Mouse (Mus musculus): ENCODE results near the gene Zfp513.

Zfp513 gene

DNA sequence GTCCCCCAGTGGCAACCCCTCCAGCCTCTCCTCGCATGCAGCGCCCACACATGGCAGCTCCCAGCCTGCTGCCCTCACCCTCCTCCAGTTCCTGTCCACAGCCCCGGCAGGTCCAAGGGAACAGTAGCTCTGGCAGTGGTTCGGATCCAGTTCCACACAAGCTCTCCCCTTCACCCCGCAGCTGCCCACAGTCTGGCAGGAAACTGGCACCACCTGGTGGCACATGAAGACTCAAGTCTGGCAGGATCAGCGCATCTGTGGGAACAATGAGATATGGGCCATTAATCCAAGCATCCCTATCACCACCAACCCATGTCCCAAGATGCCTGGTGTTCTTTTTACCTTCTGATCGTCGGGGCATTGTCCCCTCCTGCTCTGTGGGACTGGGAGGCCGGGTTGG lies 2.2 kb downstream of the Zfp513 start:
- peak in 1 of 2 experiments; percentile 51 for DNase-seq

DNA sequence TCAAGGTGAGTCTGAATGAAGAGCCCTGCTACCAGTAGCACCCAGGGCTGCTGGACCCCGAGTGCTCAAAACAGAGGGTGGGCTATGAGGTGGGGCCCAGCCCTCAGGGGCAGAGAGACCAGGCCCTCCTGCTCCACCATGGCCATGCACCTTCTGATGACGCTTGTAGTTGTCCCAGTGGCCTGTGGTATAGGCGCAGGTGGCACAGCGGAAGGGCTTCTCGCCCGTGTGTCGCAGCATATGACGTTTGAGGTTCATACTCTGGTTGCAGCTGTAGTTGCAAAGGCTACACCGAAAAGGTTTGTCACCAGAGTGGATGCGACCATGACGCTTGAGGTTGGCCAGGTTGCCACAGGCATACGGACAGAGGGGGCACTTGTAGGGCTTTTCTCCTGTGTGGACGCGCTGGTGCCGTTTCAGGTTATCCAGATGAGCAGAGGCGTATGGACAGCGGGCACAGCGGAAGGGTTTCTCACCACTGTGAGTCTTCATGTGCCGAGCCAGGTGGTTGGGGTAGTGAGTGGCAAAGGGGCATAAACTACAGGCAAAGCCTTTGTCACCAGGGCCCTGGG lies 2.7 kb downstream of the Zfp513 start:
- DNase-seq = no peak

DNA sequence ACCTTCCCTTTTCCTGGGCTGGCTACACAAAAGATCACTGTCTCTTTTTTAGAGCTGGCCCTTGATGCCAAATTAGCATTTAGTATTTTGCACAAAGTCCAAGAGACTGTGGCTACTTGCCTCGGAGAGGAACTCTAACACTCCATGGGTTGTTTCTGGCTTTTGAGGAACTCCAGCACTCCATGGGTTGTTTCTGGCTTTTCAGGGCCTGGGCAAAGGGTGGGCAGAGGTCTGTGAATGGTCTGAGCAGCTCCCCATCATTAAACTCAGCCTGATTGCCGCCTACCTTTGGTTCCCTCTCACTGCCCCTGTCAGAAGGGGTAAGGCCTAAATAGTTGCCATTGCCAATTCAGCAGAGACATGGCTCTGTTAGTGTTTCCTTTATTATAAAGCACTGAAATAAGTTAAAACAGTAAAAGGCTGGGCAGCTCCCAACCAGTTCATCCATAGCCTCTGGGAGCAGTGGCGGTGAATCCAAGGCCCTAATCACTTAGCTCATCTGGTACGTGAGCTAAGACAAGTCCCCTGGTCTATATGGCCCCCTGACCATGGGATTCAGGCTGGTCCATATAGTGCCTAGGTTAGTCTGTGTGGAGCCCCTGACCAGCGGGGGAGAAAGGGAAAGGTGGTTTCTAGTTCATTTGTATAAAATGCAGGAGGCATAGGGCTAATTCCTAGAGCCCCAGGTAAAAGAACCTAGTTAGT lies 3.3 kb downstream of the Zfp513 start:
- DNase-seq = no peak

DNA sequence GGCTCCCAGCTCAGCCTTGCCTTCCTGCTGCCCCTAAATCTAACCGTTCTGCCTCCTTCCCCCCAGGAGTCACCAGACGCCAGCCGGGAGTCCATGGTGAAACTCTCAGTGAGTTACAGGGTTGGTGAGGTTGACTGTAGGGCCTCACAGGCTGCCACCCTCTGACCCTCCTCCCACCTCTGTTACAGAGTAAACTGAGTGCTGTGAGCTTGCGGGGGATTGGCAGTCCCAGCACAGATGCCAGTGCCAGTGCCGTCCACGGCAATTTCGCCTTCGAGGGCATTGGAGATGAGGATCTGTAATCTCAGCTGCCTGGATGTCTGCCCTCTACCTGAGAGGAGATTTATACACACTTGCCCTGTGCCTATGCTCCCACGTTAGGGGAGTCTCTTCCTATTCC lies 3.9 kb downstream of the Zfp513 start:
- no peak for DNase-seq

DNA sequence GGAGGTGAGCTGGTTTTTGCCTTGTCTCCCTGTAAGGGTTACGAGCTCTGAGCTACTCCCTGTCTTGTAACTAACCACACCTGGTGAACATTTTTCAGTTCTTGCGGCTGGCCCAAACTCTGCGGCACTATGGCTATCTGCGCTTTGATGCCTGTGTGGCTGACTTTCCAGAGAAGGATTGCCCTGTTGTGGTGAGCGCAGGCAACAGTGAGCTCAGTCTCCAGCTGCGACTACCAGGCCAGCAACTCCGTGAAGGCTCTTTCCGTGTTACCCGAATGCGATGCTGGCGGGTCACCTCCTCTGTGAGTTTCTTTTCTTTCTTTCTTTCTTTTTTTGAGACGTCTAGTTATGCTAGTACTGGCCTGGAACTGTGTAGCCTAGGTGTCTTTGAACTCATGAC lies 5.0 kb downstream of the Zfp513 start:
- no peak for DNase-seq

DNA sequence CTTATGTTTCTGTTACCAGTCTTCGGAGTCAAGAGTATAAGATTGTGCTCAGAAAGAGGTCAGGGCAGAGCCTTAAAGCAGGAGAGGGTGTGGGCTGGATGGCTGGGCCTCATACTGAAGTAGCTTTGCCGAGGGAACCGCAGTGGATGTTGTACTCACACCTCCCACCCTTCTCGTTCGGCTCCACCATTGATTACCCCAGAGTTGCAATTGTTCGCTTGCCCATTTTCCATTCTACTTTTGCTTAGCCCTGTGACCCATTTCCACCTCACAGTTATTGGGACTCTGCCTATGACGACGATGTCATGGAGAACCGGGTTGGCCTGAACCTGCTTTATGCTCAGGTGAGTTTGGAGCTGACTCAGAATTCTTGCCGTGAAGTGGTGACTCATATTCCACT lies 5.9 kb downstream of the Zfp513 start:
- DNase-seq = no peak

DNA sequence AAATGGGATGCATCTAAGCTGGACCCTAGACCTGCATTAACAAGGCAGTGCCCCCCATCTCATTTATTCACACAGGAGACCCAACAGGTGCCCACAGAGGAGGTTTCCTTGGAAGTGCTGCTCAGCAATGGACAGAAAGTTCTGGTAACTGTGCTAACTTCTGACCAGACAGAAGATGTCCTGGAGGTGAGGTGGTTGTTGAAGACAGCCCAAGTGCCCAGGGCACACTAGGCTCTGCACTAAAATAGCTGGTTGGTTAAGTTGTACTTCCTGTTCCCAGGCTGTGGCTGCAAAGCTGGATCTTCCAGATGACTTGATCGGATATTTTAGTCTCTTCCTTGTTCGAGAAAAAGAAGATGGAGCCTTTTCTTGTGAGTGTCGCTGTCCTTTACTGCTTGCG lies 6.4 kb downstream of the Zfp513 start:
- DNase-seq = no peak

DNA sequence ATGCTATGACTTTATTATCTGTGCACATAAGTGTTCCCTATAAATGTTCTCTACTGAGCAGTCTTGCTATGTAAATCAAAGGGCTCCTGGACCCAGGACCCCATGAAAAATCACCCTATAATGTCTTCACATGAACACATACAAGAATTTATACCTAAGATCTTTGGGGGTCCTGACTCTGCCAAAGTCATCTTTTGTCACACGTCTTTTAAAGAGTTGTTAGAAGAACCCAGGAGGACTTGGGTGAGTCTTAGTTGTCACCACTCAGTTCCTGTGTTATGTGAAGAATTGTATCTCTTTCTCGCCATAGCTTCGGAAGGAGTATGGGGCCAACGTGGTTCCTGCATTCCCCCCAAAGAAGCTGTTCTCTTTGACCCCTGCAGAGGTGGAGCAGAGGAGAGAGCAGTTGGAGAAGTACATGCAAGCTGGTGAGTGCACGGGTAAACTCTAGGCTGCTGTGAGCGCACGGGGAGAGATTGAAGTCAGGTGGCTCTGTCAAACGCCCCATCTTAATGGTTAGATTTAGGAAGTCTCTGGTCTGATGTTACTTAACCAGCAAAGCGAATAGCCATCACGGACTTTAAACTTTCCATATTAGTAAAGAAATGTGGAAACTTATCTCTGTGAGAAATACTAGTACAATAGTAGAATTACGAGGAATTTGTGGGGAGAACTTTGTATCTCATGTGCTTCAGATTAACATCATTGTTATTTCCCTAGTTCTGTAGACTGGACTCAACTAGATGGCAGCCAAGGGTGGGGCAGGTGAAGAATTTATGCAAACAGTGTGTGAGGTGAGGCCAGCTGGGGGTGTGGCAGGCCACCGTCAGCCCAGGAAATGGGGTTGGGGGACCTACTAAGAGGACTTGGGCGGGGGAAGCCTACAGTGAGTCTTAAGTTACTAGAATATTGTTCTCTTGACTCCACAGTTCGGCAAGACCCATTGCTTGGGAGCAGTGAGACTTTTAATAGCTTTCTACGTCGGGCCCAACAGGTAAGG lies 7.3 kb downstream of the Zfp513 start:
- no peak for DNase-seq

DNA sequence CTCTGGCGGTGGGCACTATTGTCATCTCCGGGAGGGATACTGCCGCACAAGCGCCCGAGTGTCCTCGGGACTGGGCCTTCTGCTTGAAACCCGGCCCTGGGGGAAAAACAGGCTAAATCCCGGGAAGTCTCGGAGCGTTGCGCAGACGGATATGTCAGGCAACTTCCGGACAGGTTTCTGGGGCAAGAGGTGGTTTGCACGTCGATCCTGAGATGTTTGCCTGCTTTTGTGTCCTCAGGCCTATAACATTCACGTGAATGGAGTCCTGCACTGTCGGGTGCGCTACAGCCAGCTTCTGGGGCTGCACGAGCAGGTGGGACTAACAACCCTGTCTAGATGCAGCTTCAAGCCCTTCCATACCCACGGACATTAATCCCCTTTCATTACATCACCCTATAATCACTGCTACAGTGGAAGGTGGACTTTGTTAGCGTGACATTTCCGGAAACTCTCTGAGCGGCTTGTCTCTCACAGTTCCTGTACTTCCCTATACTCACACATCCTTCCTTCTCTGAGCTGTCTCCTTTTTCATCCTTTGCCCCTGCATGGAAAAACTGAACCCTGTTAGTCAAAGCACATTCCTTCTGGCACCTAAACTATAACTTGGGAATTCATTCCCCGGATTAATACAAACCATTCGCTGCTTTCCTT lies 8.3 kb downstream of the Zfp513 start:
- DNase-seq = no peak

DNA sequence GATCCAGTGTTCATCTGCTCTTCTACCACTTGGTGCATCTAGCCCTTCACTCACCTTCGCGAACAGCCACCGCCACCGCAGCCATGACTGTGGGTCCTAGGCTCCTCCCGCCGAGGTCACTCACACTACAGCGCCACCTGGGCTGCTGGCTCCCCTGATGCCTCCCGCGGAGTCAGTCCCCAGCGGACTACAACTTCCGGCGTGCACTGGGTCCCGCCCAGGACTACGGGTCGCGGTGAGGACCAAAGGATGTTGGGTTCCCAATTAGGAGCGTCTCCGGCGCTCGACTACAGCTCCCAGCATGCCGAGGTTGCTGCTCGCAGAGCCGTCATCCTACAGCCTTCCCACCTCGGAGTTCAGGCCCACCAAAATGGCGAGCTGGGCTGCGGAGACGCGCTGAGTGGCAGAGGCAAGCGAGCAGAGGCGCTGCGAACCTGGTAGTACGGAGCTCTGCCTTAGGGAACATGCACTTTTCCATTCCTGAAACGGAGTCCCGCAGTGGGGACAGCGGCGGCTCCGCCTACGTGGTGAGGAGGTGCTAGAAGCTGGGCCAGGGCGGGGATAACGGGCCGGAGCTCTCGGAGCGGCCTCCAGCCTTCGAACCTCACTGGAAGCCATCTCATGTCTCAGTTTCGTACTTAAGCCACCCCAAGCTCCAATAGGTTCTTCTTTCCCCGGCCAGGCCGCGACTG lies 9.0 kb downstream of the Zfp513 start, which contains the start of the genes Snx17 and Eif2b4:
TSS of gene Snx17 (plus strand) at position 289 of the 692 bp plus-strand sequence.
TSS of gene Eif2b4 (minus strand) at position 492 of the 692 bp plus-strand sequence.
- DNase-seq = peak; percentile 99 to 100

DNA sequence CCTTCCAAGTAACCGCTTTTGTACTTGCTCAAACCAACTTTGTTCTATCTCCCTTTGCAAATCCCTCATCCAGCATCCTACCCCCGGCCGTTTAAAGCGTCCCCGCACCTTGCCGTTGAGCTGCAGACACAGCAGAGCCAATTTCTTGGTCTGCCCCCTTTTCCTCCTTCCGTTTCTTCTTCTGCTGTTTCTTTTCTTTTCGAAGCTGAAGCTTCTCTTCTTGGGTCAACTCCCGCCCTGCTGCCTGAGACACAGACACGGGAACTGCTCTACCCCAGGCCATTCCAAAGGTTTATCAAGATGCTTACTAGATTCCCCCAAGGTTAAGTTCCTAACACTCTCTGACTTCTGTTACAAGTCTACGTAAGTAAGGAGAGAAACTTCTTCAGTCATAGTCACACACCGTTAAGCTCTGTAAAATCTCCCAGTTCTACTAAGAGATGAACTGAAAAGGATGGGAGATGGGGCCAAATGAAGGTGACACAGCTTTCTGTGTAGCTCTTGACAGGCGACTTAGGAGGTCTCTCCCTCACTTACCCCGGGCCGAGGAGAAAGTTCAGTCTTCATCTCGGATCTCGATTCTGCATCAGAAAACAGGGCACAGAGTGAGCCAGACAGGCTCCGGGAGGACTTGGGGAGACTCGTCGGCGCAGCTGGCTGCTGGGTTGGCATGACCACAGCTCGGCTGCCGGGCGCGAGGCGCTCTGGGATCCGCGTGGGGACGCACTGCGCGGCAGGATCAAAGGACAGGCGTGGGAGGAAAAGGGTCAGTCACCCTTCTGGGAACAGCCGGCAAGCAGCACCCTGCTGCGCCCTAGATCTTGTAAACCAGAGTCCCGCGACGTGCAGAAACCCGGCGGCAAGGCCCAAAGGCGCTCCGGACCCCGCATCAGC lies 9.8 kb downstream of the Zfp513 start:
- DNase-seq = peak; percentile 82 to 86

DNA sequence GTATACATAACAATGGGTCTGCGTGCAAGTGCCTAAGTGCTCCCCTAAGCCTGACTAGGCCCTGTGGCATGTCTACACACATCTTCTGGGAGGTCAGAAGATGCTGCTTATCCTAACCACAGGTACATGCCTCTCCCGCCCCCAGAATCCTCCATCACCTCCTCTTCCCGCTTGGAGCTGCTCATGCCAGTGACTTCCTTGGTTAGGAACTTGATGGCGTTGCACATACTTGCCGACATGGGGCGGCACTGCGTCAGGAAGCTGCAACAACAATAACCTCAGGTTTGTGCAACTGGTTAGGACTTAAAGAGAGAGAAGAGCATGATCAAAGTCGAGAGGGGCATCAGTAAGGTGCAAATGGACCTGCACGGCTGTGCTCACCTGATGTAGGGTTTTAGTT lies 11.9 kb downstream of the Zfp513 start:
- no peak for DNase-seq

DNA sequence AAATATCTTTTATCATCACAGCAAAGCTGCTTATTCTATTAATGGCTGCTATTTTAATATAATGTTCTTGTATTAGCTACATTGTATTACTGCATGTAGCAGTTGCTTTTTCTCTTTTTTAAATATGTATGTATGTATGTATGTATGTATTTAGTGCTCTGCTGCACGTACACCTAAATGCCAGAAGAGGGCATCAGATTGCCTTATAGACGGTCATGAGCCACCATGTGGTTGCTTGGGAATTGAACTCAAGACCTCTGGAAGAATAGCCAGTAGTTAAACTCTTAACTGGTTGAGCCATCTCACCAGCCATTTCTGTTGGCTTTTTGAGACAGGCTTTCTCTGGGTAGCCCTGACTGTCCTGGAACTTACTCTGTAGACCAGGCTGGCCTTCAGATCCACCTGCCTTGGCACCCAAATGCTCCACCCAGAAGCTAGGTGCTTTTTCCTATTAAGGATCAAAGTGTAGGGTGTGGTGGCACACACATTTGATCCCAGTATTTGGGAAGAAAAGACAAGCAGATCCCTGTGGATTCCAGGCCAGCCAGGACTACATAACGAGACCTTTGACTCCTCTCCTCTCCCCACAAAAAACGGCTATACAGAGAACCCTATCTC lies 13.8 kb downstream of the Zfp513 start:
- no peak for DNase-seq

DNA sequence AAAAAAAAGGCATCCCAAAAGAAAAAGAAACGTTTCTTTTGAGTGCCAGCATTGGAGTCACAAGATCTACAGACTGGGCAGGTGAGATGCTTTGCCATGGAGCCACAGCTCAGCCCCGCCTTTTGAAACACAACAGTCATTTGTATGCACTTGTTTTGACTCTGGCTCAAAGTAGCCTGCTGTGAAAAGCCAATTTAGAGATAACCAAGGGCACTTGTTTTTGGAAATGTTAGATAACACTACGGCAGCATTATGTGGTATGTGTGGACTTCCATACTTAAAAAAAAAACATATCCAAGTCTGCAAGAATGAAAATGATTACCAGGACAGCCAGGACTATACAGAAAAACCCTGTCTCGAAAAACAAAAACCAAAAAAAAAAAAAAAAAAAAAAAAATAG lies 18.4 kb downstream of the Zfp513 start:
- no peak for DNase-seq

DNA sequence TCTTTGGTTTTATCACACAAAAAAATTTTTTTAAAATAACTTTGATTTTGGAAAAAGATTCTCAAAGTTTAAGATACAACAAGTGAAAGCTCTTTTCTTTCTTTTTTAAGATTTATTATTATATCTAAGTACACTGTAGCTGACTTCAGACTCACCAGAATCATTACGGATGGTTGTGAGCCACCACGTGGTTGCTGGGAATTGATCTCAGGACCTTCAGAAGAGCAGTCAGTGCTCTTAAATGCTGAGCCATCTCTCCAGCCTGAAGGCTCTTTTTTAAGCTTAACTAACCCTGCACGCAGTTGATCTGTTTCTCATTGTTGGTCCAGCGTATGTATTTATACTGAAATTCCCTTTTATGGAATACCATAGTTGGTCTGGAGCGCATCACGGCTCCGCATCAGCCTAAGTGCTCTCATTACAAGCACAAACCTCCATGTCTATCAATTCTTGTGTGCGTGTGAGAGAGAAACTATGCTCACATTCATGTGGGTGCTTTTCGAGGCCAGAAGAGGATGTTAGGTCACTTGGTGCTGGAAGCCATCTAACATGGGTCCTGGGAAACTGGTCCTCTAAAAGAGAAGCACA lies 20.8 kb downstream of the Zfp513 start:
- no peak for DNase-seq

DNA sequence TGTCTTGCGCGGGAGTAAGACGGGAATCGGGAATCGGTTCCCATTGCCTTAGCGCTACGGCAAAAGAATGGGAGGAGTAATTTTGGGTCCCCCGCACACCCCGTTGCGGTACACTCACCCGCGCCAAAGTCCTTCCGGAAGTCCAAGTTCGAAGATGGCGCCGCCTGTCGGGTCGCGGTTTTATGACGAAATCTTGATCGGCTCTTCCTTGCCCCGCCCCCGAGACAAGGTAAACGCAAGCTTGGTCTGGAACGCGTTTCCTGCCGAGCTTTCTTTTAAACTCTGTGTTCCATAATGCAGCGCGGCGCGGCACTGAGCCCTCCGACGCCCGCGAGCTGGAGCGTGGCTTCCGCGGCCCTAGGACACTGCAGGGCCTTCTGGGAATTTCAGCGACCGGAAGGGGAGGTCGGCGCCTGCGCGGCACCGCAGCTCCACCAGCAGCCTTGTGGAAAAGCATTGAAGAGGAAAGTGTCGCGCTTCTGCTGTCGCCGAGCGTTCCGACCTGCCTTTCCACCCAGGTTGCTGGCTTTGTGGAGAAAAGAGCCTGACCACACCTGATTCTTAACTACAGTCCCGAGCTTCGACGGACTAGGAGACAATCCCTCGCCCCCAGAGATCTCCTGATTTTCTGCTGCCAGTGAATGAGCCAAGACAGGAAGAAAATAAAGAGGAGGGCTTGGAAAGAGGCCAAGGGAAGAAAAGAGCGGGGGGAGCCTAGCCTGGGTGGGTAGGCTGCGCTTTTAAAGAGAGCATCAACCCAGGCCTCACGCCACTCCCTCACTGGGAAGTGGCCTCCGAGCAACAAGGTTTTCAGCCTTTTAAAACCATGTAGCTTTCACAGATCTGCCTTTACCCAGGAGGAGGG lies 22.1 kb downstream of the Zfp513 start, which contains the start of the genes Gm29609 and Gtf3c2:
TSS of gene Gm29609 (minus strand) at position 146 of the 865 bp plus-strand sequence.
TSS of gene Gtf3c2 (minus strand) at position 379 of the 865 bp plus-strand sequence.
- DNase-seq = peak; percentile 95 to 97

DNA sequence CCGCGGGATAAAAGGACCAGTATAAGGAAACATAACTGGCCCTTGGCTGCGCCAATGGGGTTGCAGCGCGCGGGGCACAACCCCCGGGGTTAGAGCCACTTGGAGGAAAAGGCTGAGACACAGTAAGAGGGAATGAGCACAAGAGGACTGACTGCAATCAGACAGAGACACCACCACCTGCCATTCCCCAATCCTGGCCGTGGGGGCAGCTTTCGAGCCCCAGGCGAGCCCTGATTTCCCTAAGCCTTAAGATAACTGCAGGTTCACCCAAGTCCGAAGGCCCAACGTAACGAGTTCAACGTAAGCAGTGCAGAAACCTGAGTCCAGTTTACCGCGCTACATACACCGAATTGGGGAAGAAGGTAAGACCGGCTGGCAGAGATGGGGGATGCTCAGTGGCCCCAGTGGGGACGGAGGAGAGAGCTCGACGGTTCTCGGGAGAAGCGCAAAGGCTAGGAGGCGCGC lies 22.8 kb downstream of the Zfp513 start:
- DNase-seq = peak; percentile 40 to 60

DNA sequence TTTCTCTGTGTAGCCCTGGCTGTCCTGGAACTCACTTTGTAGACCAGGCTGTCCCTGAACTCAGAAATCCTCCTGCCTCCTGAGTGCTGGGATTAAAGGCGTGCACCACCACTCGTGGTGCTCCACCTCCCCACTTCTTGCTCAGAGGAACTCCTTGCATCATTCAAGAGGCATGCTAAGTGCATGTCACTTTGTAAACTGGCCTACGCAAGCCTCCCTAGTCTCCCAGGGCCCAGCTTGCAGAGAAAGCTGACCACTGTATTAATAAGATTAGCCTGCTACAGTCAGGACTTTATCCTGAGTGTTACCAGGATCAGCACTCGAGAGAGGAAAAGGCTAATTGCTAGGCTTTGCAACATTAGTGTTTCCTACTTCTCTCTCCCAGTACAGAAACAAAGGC lies 33.5 kb downstream of the Zfp513 start:
- no peak for DNase-seq

DNA sequence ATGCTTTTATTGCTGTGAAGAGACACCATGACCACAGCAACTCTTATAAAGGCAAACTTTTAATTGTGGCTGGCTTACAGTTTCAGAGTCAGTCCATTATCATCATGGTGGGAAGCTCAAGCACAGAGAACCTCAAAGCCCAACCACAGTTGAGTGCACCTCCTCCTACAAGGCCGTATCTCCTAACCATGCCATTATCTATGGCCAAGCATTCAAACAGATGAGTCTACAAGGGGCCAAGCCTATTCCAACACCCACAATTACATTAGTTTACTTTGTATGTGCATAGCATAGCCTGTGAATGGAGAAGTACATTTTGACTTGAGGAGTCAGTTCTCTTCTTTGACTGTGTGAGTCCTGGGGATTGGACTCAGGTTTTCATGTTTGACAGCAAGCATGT lies 37.2 kb downstream of the Zfp513 start:
- no peak for DNase-seq

All from kidney, postnatal 36 days (tissue).